Mouse (Mus musculus): ENCODE data around the gene Gm14295.
"Not testable (repeated sequence)": the region's sequence is repeated elsewhere in the genome, so short reads cannot be mapped to it uniquely, and the experiment has no call there.

Gm14295 gene

GRCm38 (mm10) chr2:176798312-176798711 lies at the start of gene Gm14295:
Gene Gm14295, plus strand, starts transcription at chr2:176798612.
- DNase-seq = not testable (repeated sequence)

DNA sequence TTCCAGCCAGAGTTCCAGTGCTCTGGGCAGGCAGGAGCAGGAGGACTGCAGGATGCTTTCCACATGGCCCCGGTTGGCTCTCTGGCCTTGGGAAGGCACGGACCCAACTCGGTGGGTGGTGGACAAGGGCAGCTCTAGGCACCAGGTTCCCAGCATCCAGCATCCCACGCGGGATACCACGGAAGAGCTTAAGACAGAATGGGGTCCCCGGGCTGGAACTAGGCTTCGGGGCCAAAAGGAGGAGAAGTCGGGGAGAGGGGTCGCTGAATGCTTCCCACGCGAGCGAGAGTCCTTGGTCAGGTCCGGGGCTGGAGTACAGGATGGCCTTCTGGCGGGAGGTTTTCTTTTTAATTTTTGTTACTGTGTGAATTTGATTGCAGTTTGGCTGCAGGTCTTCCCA lies 373 bp downstream of the Gm14295 start:
- DNase-seq = peak; percentile 0

DNA sequence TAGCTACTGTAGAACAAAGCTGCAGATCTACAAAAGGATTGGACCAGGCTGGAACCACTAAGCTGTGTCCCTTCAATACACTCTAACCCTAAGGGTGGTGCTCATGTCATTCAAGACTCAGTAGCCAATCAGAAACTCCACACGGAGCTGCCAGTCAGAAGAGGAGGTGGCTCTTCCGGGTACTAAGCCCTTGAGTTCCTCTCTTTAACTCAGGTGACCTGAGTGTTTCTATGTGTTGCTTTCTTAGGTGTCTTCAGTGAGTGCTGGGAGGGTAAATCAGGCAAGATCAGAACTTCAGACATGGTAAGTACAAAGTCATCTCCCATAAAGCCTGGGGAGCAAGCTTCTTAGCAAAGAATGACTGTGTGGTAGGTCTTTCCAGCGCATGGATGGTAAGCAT lies 32.4 kb downstream of the Gm14295 start, which contains the start of gene Gm14408:
Gene Gm14408 (plus strand): TSS at position 301 of the 400 bp plus-strand sequence.
- DNase-seq = not testable (repeated sequence)

All from cerebellum, adult 8-10 months (tissue).